In genomic region chr19:29254671-29255070, GRCm38 (mm10) we compare ENCODE assay signal across 12 mouse cellular contexts. TPM values are rescaled to one million over a fixed set of nuclear protein-coding genes. Genes with fewer than 3 reads are reported as not detected.
DNase-seq lines count a peak whose midpoint lies in the region; ATAC-seq lines count a peak whose summit lies in the region.
"Had no signal": no experiment of that assay in that cellular context is flagged by ENCODE, and none has a peak within 500 bp of the region (broad histone marks: within the 10 kb centered on the region; RNA-seq: fewer than 3 reads in every experiment).

No protein-coding gene starts in this region.

- DNase-seq in layer of hippocampus, adult 11-12 months (ENCODE audit: low spot score) = peak; percentile 24
- no peak for DNase-seq in layer of hippocampus, postnatal 10 days (ENCODE audit: low spot score in 2 of 2)
- DNase-seq in hindbrain, embryonic 14.5 days (ENCODE audit: low spot score) = no peak
- DNase-seq in adrenal gland, postnatal 14 days = no peak
- DNase-seq in cerebellum, postnatal 25 days = no peak
- no peak for DNase-seq in limb, embryonic 10.5 days (ENCODE audit: low spot score)
- DNase-seq: heart, postnatal 36 days; right cerebral cortex, postnatal 25 days; thymus, adult 2 months had no signal

- H3K4me3 ChIP-seq in embryonic facial prominence, embryonic 13.5 days = no peak overlapping the region
- peak overlapping the region; percentile 97; the same call in 1 of the 2 replicates for H3K4me3 ChIP-seq in hindbrain, embryonic 14.5 days (replicated peaks; ENCODE audit: low read length)
- peak overlapping the region; percentile 99 for H3K4me3 ChIP-seq in midbrain, embryonic 15.5 days
- H3K4me3 ChIP-seq in limb, embryonic 10.5 days = no peak overlapping the region

- H3K27ac ChIP-seq in embryonic facial prominence, embryonic 13.5 days = peak overlapping the region; percentile 4; the same call in 1 of the 2 replicates
- 0 out of 2 replicates have a peak overlapping the region, but pooled peaks have one; percentile 26 for H3K27ac ChIP-seq in hindbrain, embryonic 14.5 days
- H3K27ac ChIP-seq in midbrain, embryonic 15.5 days = peak overlapping the region; percentile 44
- H3K27ac ChIP-seq in limb, embryonic 10.5 days = no peak overlapping the region
- H3K27ac ChIP-seq: limb, embryonic 13.5 days had no signal

- H3K4me2 ChIP-seq in embryonic facial prominence, embryonic 13.5 days = no peak overlapping the region
- peak overlapping the region; percentile 90 for H3K4me2 ChIP-seq in hindbrain, embryonic 14.5 days (replicated peaks)
- peak overlapping the region; percentile 77 for H3K4me2 ChIP-seq in midbrain, embryonic 15.5 days

- H3K9me3 ChIP-seq in embryonic facial prominence, embryonic 13.5 days = no peaks in the 10 kb centered on the region
- H3K9me3 ChIP-seq in hindbrain, embryonic 14.5 days (ENCODE audit: control insufficient read depth, low read length) = no peaks in the 10 kb centered on the region
- no peaks in the 10 kb centered on the region for H3K9me3 ChIP-seq in midbrain, embryonic 15.5 days
- no peaks in the 10 kb centered on the region for H3K9me3 ChIP-seq in limb, embryonic 10.5 days (replicated peaks)
- H3K9me3 ChIP-seq: limb, embryonic 13.5 days had no signal

- ATAC-seq in embryonic facial prominence, embryonic 13.5 days (ENCODE audit: insufficient number of reproducible peaks, insufficient read depth, low FRiP score, low TSS enrichment, low read depth) = no peak
- no peak for ATAC-seq in hindbrain, embryonic 14.5 days (ENCODE audit: low FRiP score)
- no peak for ATAC-seq in midbrain, embryonic 15.5 days (replicated peaks)

- no peak overlapping the region for H3K9ac ChIP-seq in embryonic facial prominence, embryonic 13.5 days
- 0 out of 2 replicates have a peak overlapping the region, but pooled peaks have one; percentile 35 for H3K9ac ChIP-seq in hindbrain, embryonic 14.5 days
- no peak overlapping the region for H3K9ac ChIP-seq in midbrain, embryonic 15.5 days
- H3K9ac ChIP-seq: limb, embryonic 13.5 days had no signal

- H3K27me3 ChIP-seq in embryonic facial prominence, embryonic 13.5 days = no peaks in the 10 kb centered on the region
- H3K27me3 ChIP-seq in hindbrain, embryonic 14.5 days (ENCODE audit: control insufficient read depth, insufficient read depth, low read length) = no peaks in the 10 kb centered on the region
- H3K27me3 ChIP-seq in midbrain, embryonic 15.5 days (replicated peaks) = no peaks in the 10 kb centered on the region
- H3K27me3 ChIP-seq in limb, embryonic 10.5 days (ENCODE audit: low read depth, poor library complexity, severe bottlenecking) = 0 out of 2 replicates have a peak, but pooled peaks cover 3% of the 10 kb centered on the region
- H3K27me3 ChIP-seq: limb, embryonic 13.5 days had no signal

- 49% methylated on average over 4 of the region's 4 CpGs for WGBS in embryonic facial prominence, embryonic 13.5 days
- 10% methylated on average over 4 of the region's 4 CpGs for WGBS in hindbrain, embryonic 14.5 days
- WGBS in midbrain, embryonic 15.5 days = 7% methylated on average over 4 of the region's 4 CpGs
- WGBS in limb, embryonic 10.5 days = 72% methylated on average over 4 of the region's 4 CpGs

- H3K4me1 ChIP-seq in embryonic facial prominence, embryonic 13.5 days = peaks cover 32% of the 10 kb centered on the region
- H3K4me1 ChIP-seq in hindbrain, embryonic 14.5 days (replicated peaks; ENCODE audit: control insufficient read depth, insufficient read depth, low read length) = peaks cover 40% of the 10 kb centered on the region
- H3K4me1 ChIP-seq in midbrain, embryonic 15.5 days = peaks cover 41% of the 10 kb centered on the region
- peaks cover 28% of the 10 kb centered on the region for H3K4me1 ChIP-seq in limb, embryonic 10.5 days

- 0 out of 2 replicates have a peak, but pooled peaks cover 3% of the 10 kb centered on the region for H3K36me3 ChIP-seq in embryonic facial prominence, embryonic 13.5 days
- no peaks in the 10 kb centered on the region for H3K36me3 ChIP-seq in hindbrain, embryonic 14.5 days (replicated peaks; ENCODE audit: control insufficient read depth, insufficient read depth)
- H3K36me3 ChIP-seq in midbrain, embryonic 15.5 days (replicated peaks) = no peaks in the 10 kb centered on the region
- H3K36me3 ChIP-seq in limb, embryonic 10.5 days = no peaks in the 10 kb centered on the region
- H3K36me3 ChIP-seq: limb, embryonic 13.5 days had no signal

RNA-seq across cellular contexts. Expression of gene Jak2, which starts 3.0 kb away (rescaled TPM):
- 10 to 100 TPM; 31.9 to 32.1 TPM for total RNA-seq in layer of hippocampus, postnatal 10 days (2021)
- polyA plus RNA-seq in embryonic facial prominence, embryonic 13.5 days (2015; fragmentation: Nextera tagmentation; extraction: Ambion mirVana) = 11.0 and 13.3 TPM in 2 replicates
- polyA plus RNA-seq in hindbrain, embryonic 14.5 days (2014; fragmentation: Nextera tagmentation; extraction: Ambion mirVana) = 20.3 and 23.5 TPM in 2 replicates
- polyA plus RNA-seq in midbrain, embryonic 15.5 days (2015; fragmentation: Nextera tagmentation; extraction: Ambion mirVana) = 17.6 and 18.2 TPM in 2 replicates
- 19.6 and 22.3 TPM in 2 replicates for total RNA-seq in adrenal gland, postnatal 14 days (2021)
- 5.4 and 8.0 TPM in 2 replicates for polyA plus RNA-seq in limb, embryonic 10.5 days (2016; fragmentation: Nextera tagmentation; extraction: Ambion mirVana)

Comparison
In these comparisons a context has a peak if more than half of its experiments do, and no peak if none do; other contexts are left out.
1. H3K4me3 ChIP-seq: peak in hindbrain, embryonic 14.5 days (single experiment) and midbrain, embryonic 15.5 days (single experiment); none in embryonic facial prominence, embryonic 13.5 days (single experiment) and limb, embryonic 10.5 days (single experiment).